Mouse (Mus musculus) liver, embryonic 11.5 days (tissue): ENCODE results near the gene Aida. TPM values are rescaled to one million over a fixed set of nuclear protein-coding genes. Genes with fewer than 3 reads are reported as not detected.
A peak's percentile ranks its signal among the peaks of the same experiment; 100 is the strongest.

ENCODE experiments used
- ATAC-seq: fragments of 200-750 bp; cut with Nextera tagmentation; replicated peaks from 2 replicates; pipeline ENCODE4 v1.8.0; 2017; ENCODE audit warnings: moderate number of reproducible peaks, mild to moderate bottlenecking, moderate TSS enrichment, moderate library complexity; ENCODE audit not compliant: low FRiP score
- DNase-seq: peaks from one replicate; pipeline ENCODE4 v3.0.0-alpha.2; 2017; ENCODE audit warnings: low spot score
- H3K27ac ChIP-seq: fragments of 300-500 bp; sonication (generic); 2 replicates; pipeline ENCODE4 v1.5.1; 2014; ENCODE audit warnings: mild to moderate bottlenecking, low read depth, low read length, control low read depth
- H3K27me3 ChIP-seq: fragments of 300-500 bp; sonication (generic); replicated peaks from 2 replicates; pipeline ENCODE4 v1.6.1; 2014; ENCODE audit warnings: low read length, mixed read lengths; ENCODE audit not compliant: control insufficient read depth, insufficient read depth
- H3K36me3 ChIP-seq: fragments of 300-500 bp; sonication (generic); 2 replicates; pipeline ENCODE4 v1.6.1; 2014; ENCODE audit warnings: mild to moderate bottlenecking, low read length, moderate library complexity, mixed read lengths; ENCODE audit not compliant: control insufficient read depth, insufficient read depth
- H3K4me1 ChIP-seq: fragments of 300-500 bp; sonication (generic); replicated peaks from 2 replicates; pipeline ENCODE4 v1.6.1; 2014; ENCODE audit warnings: low read length, mixed read lengths; ENCODE audit not compliant: control insufficient read depth, insufficient read depth
- H3K4me2 ChIP-seq: fragments of 300-500 bp; sonication (generic); 2 replicates; pipeline ENCODE4 v1.6.1; 2014; ENCODE audit warnings: mild to moderate bottlenecking, control low read depth, moderate library complexity
- H3K4me3 ChIP-seq: fragments of 300-500 bp; sonication (generic); 2 replicates; pipeline ENCODE4 v1.5.1; 2014; ENCODE audit warnings: low read depth, low read length, control low read depth
- H3K9ac ChIP-seq: fragments of 300-500 bp; sonication (generic); 2 replicates; pipeline ENCODE4 v1.6.1; 2014; ENCODE audit warnings: low read depth, low read length, control low read depth
- H3K9me3 ChIP-seq: fragments of 300-500 bp; sonication (generic); 2 replicates; pipeline ENCODE4 v1.6.1; 2016; ENCODE audit warnings: low read length, inconsistent platforms, mixed read lengths; ENCODE audit not compliant: control insufficient read depth
- WGBS: fragments of 180-500 bp; shearing (Covaris S2); extraction: QIAGEN DNeasy Blood & Tissue Kit; methylation state at CpG from one replicate; pipeline ENCODE4 v1.1.7; 2014; 5-methylcytosine and 5-hydroxymethylcytosine counted together
- polyA plus RNA-seq: library from polyadenylated mRNA; unstranded; fragments of >200 nt; fragmentation: Nextera tagmentation; extraction: Ambion mirVana; gene quantifications from 2 replicates; pipeline ENCODE4 v1.2.1, GENCODE M21; 2014

Gene Aida
- polyA plus RNA-seq, 1 experiment from 2014 or later, result 21.1 TPM

DNA sequence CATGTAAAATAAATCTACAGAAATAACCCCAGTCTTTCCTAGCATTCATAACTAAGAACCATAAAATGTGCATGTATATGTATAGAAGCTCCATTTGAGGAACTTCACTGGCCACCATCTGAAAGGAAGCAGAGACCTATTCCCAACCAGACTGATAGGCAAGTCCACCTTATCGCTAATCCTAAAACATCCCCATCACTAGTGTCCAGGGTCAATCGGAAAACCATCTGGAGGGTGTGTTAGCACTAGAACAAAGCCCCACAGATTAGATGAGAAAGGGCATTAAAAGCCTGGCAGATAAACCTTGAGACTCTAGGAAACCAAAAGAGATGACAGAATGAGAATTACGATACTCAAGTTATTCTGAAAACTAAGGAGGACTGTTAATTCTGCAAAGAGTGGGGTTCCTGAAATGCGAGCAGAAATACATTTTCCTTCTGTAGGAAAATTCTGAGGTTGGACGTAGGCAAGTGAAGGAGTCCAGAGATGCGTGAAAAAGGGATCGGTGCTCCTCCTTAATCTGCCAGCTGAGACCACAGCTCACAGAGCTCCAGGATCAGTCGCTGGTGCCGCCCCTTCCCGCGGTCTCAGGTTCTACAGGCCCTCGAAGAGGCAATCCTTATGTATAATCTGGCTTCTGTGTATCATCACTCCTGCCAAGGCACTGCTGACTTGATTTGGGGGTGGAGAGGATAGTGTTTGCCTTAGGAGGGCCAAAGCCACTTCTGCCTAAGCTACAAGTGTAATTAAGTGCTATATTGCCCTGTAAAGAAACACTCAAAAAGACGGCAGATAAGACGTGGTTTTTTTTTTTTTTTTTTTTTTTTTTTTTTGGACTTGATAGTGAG is 66.6 kb downstream of the Aida start:
- Histone ChIP-seq H3K27ac (no peak overlapping the region), H3K4me2 (no peak overlapping the region), H3K4me1 (peaks cover 7% of the 10 kb centered on the region), H3K9ac (no peak overlapping the region), H3K4me3 (no peak overlapping the region), H3K9me3 (no peaks in the 10 kb centered on the region), H3K27me3 (no peaks in the 10 kb centered on the region), H3K36me3 (peaks cover 6% of the 10 kb centered on the region)
- WGBS, result 79% methylated on average over 14 of the region's 14 CpGs
- ATAC-seq (no peak), DNase-seq (no peak)

DNA sequence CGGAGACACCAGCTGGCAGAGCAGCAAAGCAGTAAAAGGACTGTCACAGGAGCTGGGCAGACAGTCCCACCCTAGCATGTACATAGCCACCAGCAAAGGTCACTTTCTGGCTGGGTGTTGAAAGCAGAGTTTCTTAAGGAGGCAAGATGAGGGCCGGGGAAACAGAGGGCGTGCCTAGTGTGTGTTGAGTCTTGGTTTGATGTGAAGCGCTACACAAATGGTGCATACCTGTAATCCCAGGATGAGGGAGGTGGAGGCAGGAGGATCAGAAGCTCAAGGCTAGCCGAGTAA is 67.1 kb downstream of the Aida start:
- H3K4me3 ChIP-seq, result no peak overlapping the region
- no peaks in the 10 kb centered on the region for H3K9me3 ChIP-seq
- no peak overlapping the region for H3K4me2 ChIP-seq
- ATAC-seq (no peak), DNase-seq (no peak)
- no peak overlapping the region for H3K27ac ChIP-seq
- H3K4me1 ChIP-seq, result peaks cover 13% of the 10 kb centered on the region
- no peak overlapping the region for H3K9ac ChIP-seq
- WGBS, result 82% methylated on average over 5 of the region's 5 CpGs
- H3K36me3 ChIP-seq, result peaks cover 6% of the 10 kb centered on the region; the same call in 1 of the 2 replicates
- no peaks in the 10 kb centered on the region for H3K27me3 ChIP-seq

GRCm38 (mm10) chr1:183366361-183366760 is 70.0 kb downstream of the Aida start:
- Histone ChIP-seq H3K4me2 (no peak overlapping the region), H3K27ac (no peak overlapping the region), H3K4me3 (no peak overlapping the region), H3K36me3 (peaks cover 3% of the 10 kb centered on the region; the same call in 1 of the 2 replicates), H3K27me3 (no peaks in the 10 kb centered on the region), H3K4me1 (peaks cover 15% of the 10 kb centered on the region), H3K9me3 (no peaks in the 10 kb centered on the region), H3K9ac (no peak overlapping the region)
- WGBS, result 92% methylated on average over 5 of the region's 5 CpGs
- DNase-seq (no peak), ATAC-seq (no peak)

DNA sequence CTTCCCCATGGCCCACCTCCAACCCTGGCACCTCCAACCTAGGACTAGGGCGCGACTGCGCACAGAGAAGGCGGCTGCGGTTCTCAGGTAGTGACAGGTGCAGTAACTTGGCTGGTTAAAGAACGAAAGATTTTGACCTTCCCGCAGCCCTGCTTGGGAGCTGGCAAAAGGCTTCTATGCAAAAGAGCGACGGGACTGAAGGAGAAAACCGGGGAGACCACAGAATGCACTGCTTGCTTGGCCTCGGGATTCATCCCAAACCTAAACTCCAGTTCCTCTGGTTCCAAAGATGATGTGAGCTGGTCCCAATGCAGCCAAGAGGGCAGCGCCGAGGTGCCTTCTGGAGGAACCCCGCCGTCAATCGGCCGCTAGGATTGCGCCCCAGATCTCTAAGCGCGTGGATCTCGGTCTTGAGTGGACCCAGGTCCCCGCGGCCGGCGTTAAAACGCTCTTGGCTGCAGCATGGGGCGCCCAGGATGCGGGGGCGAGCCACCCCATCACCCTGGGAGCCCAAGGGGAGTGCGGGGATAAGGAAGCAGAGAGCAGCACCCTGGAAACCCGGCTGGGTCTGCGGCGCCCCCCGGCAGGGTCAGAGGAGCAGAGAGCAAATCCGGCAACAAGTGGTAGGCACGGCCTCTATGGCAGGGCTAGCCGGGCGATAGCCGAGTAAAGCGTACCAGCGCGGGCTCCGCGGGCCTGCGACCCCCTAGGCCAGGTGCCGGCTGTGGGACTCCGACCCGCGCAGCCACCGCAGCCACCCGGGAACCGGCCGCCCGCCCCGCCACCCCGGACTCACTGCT is 72.4 kb downstream of the Aida start:
- Histone ChIP-seq H3K27ac (no peak overlapping the region; the same call in 1 of the 2 replicates), H3K9ac (peak overlapping the region; percentile 85), H3K9me3 (no peaks in the 10 kb centered on the region), H3K36me3 (peaks cover 3% of the 10 kb centered on the region; the same call in 1 of the 2 replicates), H3K4me3 (peak overlapping the region; percentile 93), H3K4me2 (peak overlapping the region; percentile 98), H3K4me1 (peaks cover 10% of the 10 kb centered on the region), H3K27me3 (no peaks in the 10 kb centered on the region)
- WGBS, result 4% methylated on average over 56 of the region's 56 CpGs
- DNase-seq (no peak), ATAC-seq (peak; percentile 59)

DNA sequence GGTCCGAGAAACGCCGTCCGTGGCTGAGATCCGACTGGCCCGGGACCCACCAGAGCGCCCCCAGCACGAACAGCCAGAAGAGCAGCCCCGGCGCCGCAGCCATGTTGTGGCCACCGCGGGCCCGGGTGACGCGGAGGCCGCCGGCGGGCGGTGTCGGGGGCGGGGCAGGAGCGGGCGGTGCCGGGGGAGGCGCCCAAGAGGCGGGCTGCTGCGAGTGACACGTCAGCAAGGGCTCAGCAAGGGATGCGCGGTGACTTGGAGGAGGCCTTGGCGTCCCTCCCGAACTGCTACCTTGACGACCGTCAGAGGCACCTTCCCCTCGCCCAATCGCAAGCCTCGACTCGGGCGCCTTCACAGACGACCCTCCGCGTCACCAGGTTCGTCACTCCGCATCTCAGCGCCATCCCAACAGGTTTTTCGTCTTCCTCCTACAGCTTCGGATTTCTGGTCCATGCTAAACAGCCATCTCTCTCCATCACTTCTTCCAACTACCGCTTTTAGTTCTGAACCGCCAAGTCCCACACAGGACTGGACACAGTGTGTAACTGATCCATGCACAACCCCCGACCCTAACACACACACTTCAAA is 73.1 kb downstream of the Aida start, which contains the start of gene Mia3:
Mia3 (minus strand) TSS at position 127 of the 588 bp plus-strand sequence.
- peak within 1 kb of the TSS; percentile 93 for H3K4me3 ChIP-seq
- H3K4me1 ChIP-seq, result peaks cover 10% of the 10 kb centered on the region
- H3K36me3 ChIP-seq, result peaks cover 1% of the 10 kb centered on the region; the same call in 1 of the 2 replicates
- no peak within 1 kb of the TSS; the same call in 1 of the 2 replicates for H3K27ac ChIP-seq
- no peaks in the 10 kb centered on the region for H3K27me3 ChIP-seq
- peak within 1 kb of the TSS; percentile 85 for H3K9ac ChIP-seq
- under 1% methylated on average over 50 of the region's 51 CpGs for WGBS
- DNase-seq (peak; percentile 93), ATAC-seq (peak; percentile 99)
- peaks cover under 1% of the 10 kb centered on the region for H3K9me3 ChIP-seq
- H3K4me2 ChIP-seq, result peak within 1 kb of the TSS; percentile 98

DNA sequence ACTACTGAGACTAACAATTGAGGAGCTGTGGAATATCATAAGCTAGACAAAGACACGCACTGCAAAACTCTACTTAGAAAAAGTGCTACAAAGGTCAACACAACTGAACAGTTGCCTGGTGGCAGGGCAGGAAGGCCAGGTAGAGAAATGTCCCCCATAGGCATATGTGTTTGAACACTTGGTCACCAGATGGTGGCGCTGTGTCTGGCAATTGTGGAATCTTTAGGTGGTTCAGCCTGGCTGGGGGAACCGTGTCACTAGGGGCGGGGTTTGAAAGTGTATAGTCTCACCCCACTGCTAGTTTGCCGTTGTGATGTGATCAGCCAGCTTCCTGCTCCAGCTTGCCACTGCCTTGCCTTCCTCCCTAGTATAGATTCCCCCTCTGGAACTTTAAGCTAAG is 78.3 kb downstream of the Aida start:
- no peak overlapping the region for H3K27ac ChIP-seq
- peaks cover 5% of the 10 kb centered on the region for H3K9me3 ChIP-seq
- H3K4me3 ChIP-seq, result no peak overlapping the region
- no peak for DNase-seq
- no peaks in the 10 kb centered on the region for H3K36me3 ChIP-seq
- H3K27me3 ChIP-seq, result no peaks in the 10 kb centered on the region
- 72% methylated on average over 5 of the region's 5 CpGs for WGBS
- no peaks in the 10 kb centered on the region for H3K4me1 ChIP-seq
- no peak overlapping the region for H3K9ac ChIP-seq
- no peak overlapping the region for H3K4me2 ChIP-seq
- no peak for ATAC-seq

Other genes with a start within 250 kb of the Aida start
- gene Disp1, start 75.1 kb upstream of the Aida start, polyA plus RNA-seq, result 7.7 and 7.8 TPM in 2 replicates
- gene Brox, start 679 bp downstream of the Aida start, polyA plus RNA-seq, result 27.2 and 33.4 TPM in 2 replicates
- gene Mia3, start 73.0 kb downstream of the Aida start, polyA plus RNA-seq, result 72.8 and 85.5 TPM in 2 replicates
- gene Taf1a, start 92.4 kb downstream of the Aida start, polyA plus RNA-seq, result 12.4 and 13.9 TPM in 2 replicates
- gene Hhipl2, start 121.6 kb downstream of the Aida start, polyA plus RNA-seq, result 0.08 and 0.10 TPM in 2 replicates